Mouse (Mus musculus) testis, postnatal 10 days (tissue): Measurements from ENCODE around the gene Chodl.
A peak's percentile ranks its signal among the peaks of the same experiment; 100 is the strongest.

ENCODE experiments used
- DNase-seq: peaks from one replicate; pipeline ENCODE4 v3.0.0; 2021; ENCODE audit warnings: low spot score

Chodl gene

DNA sequence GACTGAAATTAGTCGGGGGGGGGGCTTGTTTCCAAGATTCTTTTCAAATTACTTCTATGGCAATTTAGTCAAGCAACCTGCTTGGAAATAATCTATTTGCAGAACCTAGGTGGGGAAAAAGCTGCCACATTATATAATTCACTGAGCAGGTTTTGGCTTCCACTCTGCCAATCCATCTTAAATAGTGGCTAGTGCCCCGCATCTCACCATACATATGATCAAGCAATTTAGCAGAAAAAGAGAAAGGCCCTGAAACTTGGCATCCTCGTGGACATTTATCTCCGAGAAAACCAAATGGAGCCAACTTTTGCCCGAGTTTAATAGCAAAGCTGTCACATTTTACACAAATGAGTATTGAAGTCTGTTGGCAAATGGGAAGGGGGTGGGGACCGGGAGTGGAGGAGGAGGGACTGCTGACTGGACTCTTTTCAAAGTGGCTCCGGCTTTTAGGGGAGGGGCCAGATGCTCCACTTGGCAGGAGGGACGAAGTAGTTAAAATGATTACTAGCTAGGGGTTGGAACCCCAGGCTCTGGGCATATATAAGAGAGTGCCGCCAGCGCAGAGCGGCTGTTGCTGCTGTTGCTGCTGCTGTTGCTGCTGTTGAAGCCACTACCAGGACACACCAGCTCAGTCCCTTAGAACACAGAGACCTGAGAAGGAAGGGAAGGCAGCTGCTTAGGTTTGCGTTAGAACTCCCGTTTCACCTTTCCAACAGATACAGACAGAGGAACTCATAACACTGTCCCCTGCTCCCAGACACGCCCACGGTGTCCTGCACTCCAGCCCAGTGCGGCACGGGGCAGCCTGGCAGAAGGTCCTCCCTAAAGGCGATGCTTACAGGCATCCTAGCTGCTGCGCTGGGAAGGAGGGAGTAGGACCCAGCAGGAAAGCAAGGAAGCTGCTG is at the start of gene Chodl:
Chodl (plus strand) TSS at position 567 of the 905 bp plus-strand sequence.
- peak; percentile 42 for DNase-seq

GRCm38 (mm10) chr16:78922644-78923043 is 8.1 kb upstream of the Chodl start:
- DNase-seq: no peak

- no peak for DNase-seq
Measured at GRCm38 (mm10) chr16:78931287-78932025, 708 bp downstream of the Chodl start.

DNA sequence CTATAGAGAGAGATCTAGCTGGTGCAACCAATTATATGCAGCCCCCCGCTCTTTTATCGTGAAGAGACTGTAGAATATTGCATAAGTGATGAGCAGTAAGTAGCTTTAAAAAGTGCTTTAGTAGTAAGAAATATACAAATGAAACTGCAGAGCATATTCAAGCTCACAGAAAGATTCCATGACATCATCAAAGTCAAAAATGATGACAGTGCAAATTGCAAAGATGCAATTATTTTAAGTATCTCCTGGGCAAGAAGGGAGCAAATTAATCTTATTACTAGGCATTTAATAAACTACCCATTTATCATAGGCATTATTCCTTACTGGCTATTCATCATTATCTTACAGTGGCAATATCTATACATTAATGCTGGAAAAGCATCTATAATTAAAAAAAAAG is 3.5 kb downstream of the Chodl start:
- DNase-seq: no peak

DNA sequence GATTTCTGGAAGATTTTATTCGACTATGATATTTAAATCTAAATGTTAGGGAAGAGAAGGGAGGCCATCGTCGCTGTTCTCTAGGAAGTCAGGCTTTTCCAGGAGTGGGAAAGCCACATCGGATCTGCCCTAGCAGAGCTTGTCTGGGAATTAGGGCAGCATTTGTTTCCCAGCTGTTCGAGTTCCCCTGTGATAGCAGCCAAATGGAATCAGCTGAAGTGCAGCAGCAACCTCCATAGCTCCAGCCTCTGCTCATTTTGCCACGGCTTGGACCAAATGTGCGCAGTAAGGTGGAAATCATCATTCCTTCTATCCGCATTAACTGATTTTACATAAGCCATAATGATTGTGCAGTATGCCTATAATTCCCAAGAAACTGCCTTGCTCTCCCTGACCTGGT is 7.0 kb downstream of the Chodl start:
- no peak for DNase-seq

- no peak for DNase-seq
Measured at GRCm38 (mm10) chr16:78950359-78950758, 19.6 kb downstream of the Chodl start.

DNA sequence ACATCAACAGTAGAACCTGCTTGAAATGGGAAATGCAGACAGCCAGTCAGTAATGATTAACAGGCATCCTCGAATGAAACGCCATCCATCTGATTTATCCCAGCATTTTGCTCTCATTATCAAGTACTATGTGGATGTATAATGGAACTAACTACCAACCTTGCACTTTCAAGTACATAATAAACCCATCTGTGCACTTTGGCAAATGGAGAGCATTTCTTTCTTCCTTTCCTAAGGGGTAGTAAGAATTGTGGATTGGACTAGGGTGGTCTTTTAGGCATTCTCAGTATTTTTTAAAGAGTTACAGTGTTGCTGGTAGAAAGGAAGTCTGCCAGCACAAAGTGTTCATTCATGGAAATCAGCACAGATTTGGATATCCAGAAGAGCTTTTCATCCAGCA is 26.7 kb downstream of the Chodl start:
- no peak for DNase-seq

- DNase-seq: no peak
Measured at GRCm38 (mm10) chr16:78969091-78969731, 38.5 kb downstream of the Chodl start.

- DNase-seq: no peak
Measured at GRCm38 (mm10) chr16:78974099-78974498, 43.4 kb downstream of the Chodl start.

DNA sequence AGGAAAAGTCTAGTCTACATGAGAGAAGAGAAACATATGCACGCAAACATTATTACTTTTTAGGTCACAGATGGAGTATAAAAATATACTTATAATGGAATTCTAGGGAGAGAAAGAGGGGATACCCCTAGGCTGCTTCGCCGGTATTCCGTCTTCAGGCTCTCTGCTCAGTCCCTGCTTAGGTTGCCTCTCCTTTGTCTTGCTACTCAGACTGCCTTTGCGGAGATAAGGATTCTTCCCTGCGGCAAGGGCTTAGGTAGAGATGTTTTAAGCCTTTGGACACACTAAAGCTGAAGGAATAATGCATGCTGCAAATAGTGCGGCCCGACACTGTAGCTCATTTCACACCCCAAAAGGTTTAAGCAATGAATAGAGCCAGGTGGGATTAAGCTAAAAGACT is 45.6 kb downstream of the Chodl start:
- no peak for DNase-seq
